ENCODE assay signal across 19 mouse cellular contexts in the genomic region with DNA sequence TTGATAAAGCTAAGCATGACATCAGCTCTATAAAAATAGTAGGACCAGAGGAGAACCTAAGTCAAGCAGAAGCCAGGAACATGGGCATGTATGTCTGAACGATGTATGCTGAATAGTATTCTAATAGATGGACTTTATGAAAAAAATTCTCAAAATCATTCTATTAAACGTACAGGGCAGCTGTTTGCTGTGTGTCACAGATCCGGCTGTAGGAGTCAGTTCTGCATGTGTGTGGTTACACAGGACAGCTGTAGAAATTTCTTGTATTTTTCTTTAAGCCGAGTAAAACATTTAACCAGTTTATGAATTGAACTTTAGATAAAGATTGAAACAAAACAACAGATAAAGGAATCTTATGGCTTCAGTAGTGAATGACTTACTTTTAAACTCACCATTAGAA.
"Had no signal": no experiment of that assay in that cellular context is flagged by ENCODE, and none has a peak within 500 bp of the region (broad histone marks: within the 10 kb centered on the region; RNA-seq: fewer than 3 reads in every experiment).

No protein-coding gene starts in this region.

- DNase-seq: lung, postnatal 10 days; lung, postnatal 4 days; midbrain, embryonic 14.5 days; retina, postnatal 1 day; right cerebral cortex, adult 18-20 months; right cerebral cortex, postnatal 25 days; right cerebral cortex, postnatal 4 days; spleen, adult 18-20 months; thymus, adult 18-20 months; thymus, postnatal 14 days; thymus, postnatal 36 days had no signal

- ATAC-seq: liver, embryonic 12.5 days; midbrain, embryonic 16.5 days had no signal

- H3K4me1 ChIP-seq: liver, embryonic 12.5 days; midbrain, embryonic 10.5 days; midbrain, embryonic 12.5 days; neural tube, embryonic 15.5 days had no signal

- H3K4me2 ChIP-seq: liver, embryonic 12.5 days; midbrain, embryonic 12.5 days; neural tube, embryonic 13.5 days; neural tube, embryonic 15.5 days had no signal

- H3K27ac ChIP-seq: liver, embryonic 12.5 days; liver, embryonic 14.5 days; midbrain, embryonic 10.5 days; midbrain, embryonic 12.5 days; neural tube, embryonic 13.5 days; neural tube, embryonic 15.5 days had no signal

- H3K9me3 ChIP-seq: liver, embryonic 12.5 days; midbrain, embryonic 10.5 days; midbrain, embryonic 12.5 days; neural tube, embryonic 13.5 days; neural tube, embryonic 15.5 days had no signal

- H3K4me3 ChIP-seq: liver, embryonic 12.5 days; midbrain, embryonic 10.5 days; midbrain, embryonic 12.5 days; myocyte; neural tube, embryonic 13.5 days; neural tube, embryonic 15.5 days had no signal

- H3K27me3 ChIP-seq: liver, embryonic 12.5 days; midbrain, embryonic 12.5 days; neural tube, embryonic 13.5 days; neural tube, embryonic 15.5 days had no signal

- H3K9ac ChIP-seq: liver, embryonic 12.5 days; liver, embryonic 14.5 days; midbrain, embryonic 12.5 days; neural tube, embryonic 13.5 days; neural tube, embryonic 15.5 days had no signal
